Mouse (Mus musculus) heart, embryonic 15.5 days (tissue): ENCODE measurements around the gene Ocrl. TPM values are rescaled to one million over a fixed set of nuclear protein-coding genes. Genes with fewer than 3 reads are reported as not detected.

Experiments
- ATAC-seq: fragments of 200-750 bp; cut with Nextera tagmentation; replicated peaks from 2 replicates; pipeline ENCODE4 v1.8.0; 2017; ENCODE audit warnings: low read depth, moderate TSS enrichment; ENCODE audit not compliant: insufficient number of reproducible peaks, insufficient read depth, low FRiP score
- H3K27ac ChIP-seq: fragments of 300-500 bp; sonication (generic); 2 replicates; pipeline ENCODE4 v1.5.1; 2015; ENCODE audit warnings: mild to moderate bottlenecking, inconsistent platforms
- H3K27me3 ChIP-seq: fragments of 300-500 bp; sonication (generic); 2 replicates; pipeline ENCODE4 v1.6.1; 2015; ENCODE audit warnings: inconsistent platforms
- H3K36me3 ChIP-seq: fragments of 300-500 bp; sonication (generic); 2 replicates; pipeline ENCODE4 v1.6.1; 2015; ENCODE audit warnings: mild to moderate bottlenecking, inconsistent platforms
- H3K4me1 ChIP-seq: fragments of 300-500 bp; sonication (generic); replicated peaks from 2 replicates; pipeline ENCODE4 v1.6.1; 2015; ENCODE audit warnings: inconsistent platforms
- H3K4me2 ChIP-seq: fragments of 300-500 bp; sonication (generic); 2 replicates; pipeline ENCODE4 v1.6.1; 2015; ENCODE audit warnings: inconsistent platforms, mild to moderate bottlenecking, moderate library complexity
- H3K4me3 ChIP-seq: fragments of 300-500 bp; sonication (generic); 2 replicates; pipeline ENCODE4 v1.5.1; 2015; ENCODE audit warnings: mild to moderate bottlenecking, inconsistent platforms
- H3K9ac ChIP-seq: fragments of 300-500 bp; sonication (generic); 2 replicates; pipeline ENCODE4 v1.6.1; 2015; ENCODE audit warnings: mild to moderate bottlenecking, inconsistent platforms
- H3K9me3 ChIP-seq: fragments of 300-500 bp; sonication (generic); replicated peaks from 2 replicates; pipeline ENCODE4 v1.6.1; 2016; ENCODE audit warnings: inconsistent platforms
- WGBS: fragments of 180-500 bp; shearing (Covaris S2); methylation state at CpG from one replicate; pipeline ENCODE4 v1.1.7; 2015; ENCODE audit warnings: mixed read lengths; 5-methylcytosine and 5-hydroxymethylcytosine counted together
- polyA plus RNA-seq: library from polyadenylated mRNA; unstranded; fragments of >200 nt; fragmentation: Nextera tagmentation; extraction: Ambion mirVana; gene quantifications from 2 replicates; pipeline ENCODE4 v1.2.1, GENCODE M21; 2015

Gene Ocrl
- polyA plus RNA-seq, 1 experiment from 2014 or later = 10.8 TPM

DNA sequence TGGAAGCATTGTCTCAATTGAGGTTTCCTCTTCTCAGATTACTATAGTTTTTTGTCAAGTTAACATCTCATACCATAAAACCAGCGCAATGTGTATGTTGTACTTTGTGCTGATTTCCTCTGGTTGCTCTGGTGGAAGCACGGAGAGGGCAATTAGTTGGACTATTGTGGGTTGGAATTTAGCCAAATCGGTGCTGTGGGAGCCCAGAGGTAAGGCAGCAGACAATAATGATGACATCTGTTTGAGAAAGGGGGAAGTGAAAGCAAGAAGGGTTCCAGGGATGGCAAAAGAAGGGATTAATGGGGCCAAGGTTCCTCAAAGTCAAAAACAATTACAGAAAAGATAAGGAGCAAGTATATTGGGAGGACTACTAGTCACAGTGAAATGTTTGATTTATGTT, 15.8 kb downstream of the Ocrl start:
- Histone ChIP-seq H3K9ac (no peak overlapping the region), H3K4me1 (no peaks in the 10 kb centered on the region), H3K36me3 (no peaks in the 10 kb centered on the region; the same call in 1 of the 2 replicates), H3K27ac (no peak overlapping the region), H3K4me3 (no peak overlapping the region), H3K9me3 (no peaks in the 10 kb centered on the region), H3K27me3 (no peaks in the 10 kb centered on the region), H3K4me2 (no peak overlapping the region)
- no peak for ATAC-seq
- WGBS = 73% methylated on average over 3 of the region's 3 CpGs

DNA sequence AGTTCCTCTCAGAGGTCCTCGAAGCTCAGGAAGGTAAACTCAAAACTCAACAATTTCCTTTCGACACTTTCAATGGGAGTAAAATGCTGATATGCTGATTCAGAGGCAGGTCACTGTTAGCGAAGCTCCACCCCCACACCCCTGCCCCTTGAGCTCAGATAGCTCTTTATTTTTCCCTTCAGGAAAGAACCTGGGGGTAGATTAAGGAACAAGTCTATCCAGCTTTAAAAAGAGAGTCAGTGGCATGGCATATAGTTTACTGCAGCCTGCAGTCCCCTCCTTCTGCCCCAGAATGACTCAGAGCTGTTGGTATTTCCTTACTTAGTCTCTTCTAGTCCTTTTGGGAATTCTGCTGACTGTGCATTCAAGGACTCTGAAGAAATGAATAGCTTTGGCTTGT, 18.3 kb downstream of the Ocrl start:
- no peak for ATAC-seq
- H3K27ac ChIP-seq = no peak overlapping the region
- 44% methylated on average over 3 of the region's 3 CpGs for WGBS

DNA sequence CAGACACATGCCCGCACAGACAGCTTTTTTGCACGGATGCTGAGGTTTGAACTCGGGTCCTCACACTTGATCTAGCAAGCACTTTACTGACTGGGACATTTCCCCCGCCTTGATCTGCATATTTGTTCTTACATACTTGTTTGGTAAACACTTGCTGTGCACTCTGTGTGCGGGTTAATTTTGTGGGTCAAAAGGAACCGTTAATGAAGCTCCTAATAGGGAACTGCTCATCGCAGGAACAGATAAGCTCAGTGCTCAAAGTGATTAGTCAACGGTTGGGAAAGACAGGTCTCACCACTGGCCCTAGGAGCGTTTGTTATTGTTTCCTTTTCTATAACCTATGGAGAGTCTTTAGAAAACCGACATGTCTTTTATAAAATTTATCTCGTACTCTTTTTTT, 22.2 kb downstream of the Ocrl start:
- 78% methylated on average over 11 of the region's 11 CpGs for WGBS
- H3K27me3 ChIP-seq = no peaks in the 10 kb centered on the region
- H3K9ac ChIP-seq = no peak overlapping the region
- H3K4me1 ChIP-seq = peaks cover 6% of the 10 kb centered on the region
- ATAC-seq = no peak
- no peak overlapping the region for H3K4me3 ChIP-seq
- no peak overlapping the region for H3K27ac ChIP-seq
- H3K9me3 ChIP-seq = no peaks in the 10 kb centered on the region
- peaks cover 3% of the 10 kb centered on the region; the same call in 1 of the 2 replicates for H3K36me3 ChIP-seq
- H3K4me2 ChIP-seq = no peak overlapping the region

More for the DNA sequence above, 18.3 kb downstream of the Ocrl start:
- Histone ChIP-seq H3K9me3 (no peaks in the 10 kb centered on the region), H3K27me3 (no peaks in the 10 kb centered on the region), H3K4me3 (no peak overlapping the region), H3K9ac (no peak overlapping the region), H3K4me1 (no peaks in the 10 kb centered on the region), H3K36me3 (peaks cover 3% of the 10 kb centered on the region; the same call in 1 of the 2 replicates), H3K4me2 (no peak overlapping the region)

DNA sequence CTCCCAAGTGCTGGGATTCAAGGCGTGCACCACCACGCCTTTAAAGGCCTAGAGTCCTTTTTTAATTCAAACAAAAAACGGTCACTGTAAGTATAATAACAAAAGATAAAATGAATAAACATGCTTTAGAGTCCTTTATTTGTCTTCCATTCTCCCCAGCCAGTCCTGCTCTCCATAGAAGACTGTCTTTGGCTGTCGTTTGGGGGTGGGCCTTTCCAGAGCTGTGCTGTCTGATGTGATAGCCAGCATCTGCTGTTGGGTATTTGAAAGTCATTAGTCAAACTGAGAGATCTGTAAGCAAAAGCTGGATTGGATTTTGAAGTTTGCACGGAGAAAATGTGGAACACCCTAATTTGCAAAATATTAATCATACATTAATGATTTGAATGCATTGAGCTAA, 24.7 kb downstream of the Ocrl start:
- no peak overlapping the region for H3K27ac ChIP-seq
- H3K27me3 ChIP-seq = no peaks in the 10 kb centered on the region
- H3K4me3 ChIP-seq = no peak overlapping the region
- no peak for ATAC-seq
- H3K36me3 ChIP-seq = peaks cover 3% of the 10 kb centered on the region; the same call in 1 of the 2 replicates
- peaks cover 6% of the 10 kb centered on the region for H3K4me1 ChIP-seq
- no peak overlapping the region for H3K9ac ChIP-seq
- 65% methylated on average over 5 of the region's 5 CpGs for WGBS
- no peak overlapping the region for H3K4me2 ChIP-seq
- H3K9me3 ChIP-seq = no peaks in the 10 kb centered on the region

DNA sequence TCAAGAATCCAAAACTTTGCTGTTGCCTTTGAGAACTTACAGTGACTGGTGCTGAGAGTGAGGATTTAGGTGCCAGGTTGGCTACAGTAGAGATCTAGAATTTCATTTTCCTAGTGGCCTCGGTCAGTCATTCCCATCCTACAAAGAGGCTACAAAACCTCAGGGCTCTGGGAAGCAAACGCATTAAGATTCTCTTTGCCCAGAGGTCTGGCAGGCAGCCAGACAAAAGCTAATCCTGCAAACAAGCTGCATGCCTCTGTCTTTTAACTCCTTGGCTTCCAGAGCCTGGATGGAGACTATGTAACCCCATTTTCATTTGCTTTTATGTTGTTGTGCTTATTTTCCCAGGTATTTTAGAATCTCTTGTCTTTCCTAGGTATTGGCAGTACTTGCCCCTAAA, 25.6 kb downstream of the Ocrl start:
- ATAC-seq = no peak
- 17% methylated on average over 2 of the region's 2 CpGs for WGBS
- 0 out of 2 replicates have a peak, but pooled peaks cover 3% of the 10 kb centered on the region for H3K36me3 ChIP-seq

DNA sequence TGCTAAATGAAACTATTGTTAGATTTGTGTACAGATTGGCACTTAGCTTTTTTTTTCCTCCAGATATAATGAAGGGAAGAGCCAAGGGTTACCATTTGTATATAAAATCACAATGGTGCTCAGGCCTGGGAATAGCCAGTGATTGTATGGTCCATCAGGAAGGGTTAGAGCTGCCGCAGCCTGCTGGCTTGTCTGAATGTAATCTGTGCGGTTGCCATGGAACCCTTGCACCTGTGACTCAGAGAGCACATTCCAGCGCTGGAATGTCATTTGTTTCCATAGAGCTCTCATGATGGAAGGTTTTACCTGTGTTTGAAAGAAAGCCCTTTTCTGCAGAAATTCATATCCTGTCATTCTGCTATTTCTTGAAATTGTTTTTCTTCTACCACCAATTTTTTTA, 37.5 kb downstream of the Ocrl start:
- Histone ChIP-seq H3K4me2 (no peak overlapping the region), H3K9me3 (no peaks in the 10 kb centered on the region), H3K4me3 (no peak overlapping the region), H3K27me3 (no peaks in the 10 kb centered on the region), H3K27ac (no peak overlapping the region), H3K4me1 (no peaks in the 10 kb centered on the region), H3K9ac (no peak overlapping the region), H3K36me3 (no peaks in the 10 kb centered on the region; the same call in 1 of the 2 replicates)
- no peak for ATAC-seq
- 49% methylated on average over 3 of the region's 3 CpGs for WGBS

More for the DNA sequence above, 25.6 kb downstream of the Ocrl start:
- Histone ChIP-seq H3K9ac (no peak overlapping the region), H3K27me3 (no peaks in the 10 kb centered on the region), H3K4me3 (no peak overlapping the region), H3K4me1 (peaks cover 6% of the 10 kb centered on the region), H3K9me3 (no peaks in the 10 kb centered on the region), H3K4me2 (no peak overlapping the region), H3K27ac (no peak overlapping the region)

DNA sequence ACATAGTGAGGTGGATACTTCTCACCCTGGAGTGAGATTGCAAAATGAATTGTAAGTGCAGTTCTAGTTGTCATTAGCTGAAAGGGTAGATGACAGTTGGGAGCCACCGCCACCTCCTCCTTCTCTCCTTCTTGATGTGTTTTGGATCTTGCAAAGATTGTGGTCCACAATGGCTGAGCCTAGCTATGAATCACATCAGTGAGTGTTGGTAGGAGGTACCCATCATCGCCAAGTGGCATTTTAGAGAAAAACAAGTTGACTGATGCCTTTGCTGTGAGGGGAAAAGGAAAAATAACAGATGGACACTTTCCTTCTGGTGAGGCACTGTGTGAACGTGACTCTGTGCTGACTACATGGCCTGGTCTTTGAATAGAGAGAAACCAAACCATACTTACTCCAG, 50.4 kb downstream of the Ocrl start:
- no peak overlapping the region for H3K4me2 ChIP-seq
- no peak overlapping the region for H3K27ac ChIP-seq
- H3K36me3 ChIP-seq = no peaks in the 10 kb centered on the region; the same call in 1 of the 2 replicates
- H3K9ac ChIP-seq = no peak overlapping the region
- H3K27me3 ChIP-seq = no peaks in the 10 kb centered on the region
- no peaks in the 10 kb centered on the region for H3K4me1 ChIP-seq
- WGBS = 81% methylated on average over 3 of the region's 3 CpGs
- no peaks in the 10 kb centered on the region for H3K9me3 ChIP-seq
- ATAC-seq = no peak
- H3K4me3 ChIP-seq = no peak overlapping the region

DNA sequence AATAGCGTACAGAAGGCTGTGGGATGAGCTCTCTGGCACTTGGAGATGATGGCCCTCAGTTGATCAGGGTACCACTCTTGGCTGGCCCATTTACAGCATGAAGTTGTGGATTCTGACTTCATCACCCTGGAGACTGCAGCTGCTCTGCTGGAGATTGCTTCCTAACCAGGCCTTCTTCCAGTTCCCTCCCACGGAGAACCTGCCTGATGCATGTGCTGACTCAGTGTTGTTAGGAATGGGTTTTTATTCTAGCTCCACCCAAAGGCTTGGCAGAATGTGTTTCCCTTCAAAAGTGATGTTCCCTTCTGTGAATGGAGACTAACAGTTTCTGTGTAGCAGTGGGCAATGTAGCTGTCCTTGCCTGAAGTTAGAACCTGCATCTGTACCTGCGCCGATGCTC, 58.2 kb downstream of the Ocrl start:
- no peak for ATAC-seq
- WGBS = 84% methylated on average over 4 of the region's 4 CpGs
- no peak overlapping the region for H3K4me2 ChIP-seq

DNA sequence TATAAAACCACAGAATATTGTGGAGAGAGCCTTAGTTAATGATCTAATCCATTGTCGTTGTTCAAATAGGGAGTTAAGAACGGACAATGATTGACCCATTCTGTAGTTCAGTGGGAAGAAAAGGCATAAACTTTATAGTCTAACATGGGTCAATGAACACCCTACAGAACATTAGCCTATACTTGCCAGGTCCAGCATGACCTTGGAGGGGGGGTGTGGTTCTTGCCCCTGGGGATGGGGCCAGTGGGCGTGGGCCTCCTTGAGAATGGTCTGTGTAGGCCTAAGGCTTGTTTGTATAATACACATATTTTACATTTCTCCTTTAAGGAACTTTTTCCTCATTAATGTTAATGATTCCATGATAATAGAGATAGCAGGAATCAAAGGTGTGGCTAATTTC, 58.7 kb downstream of the Ocrl start:
- Histone ChIP-seq H3K9me3 (no peaks in the 10 kb centered on the region), H3K4me2 (no peak overlapping the region), H3K4me1 (no peaks in the 10 kb centered on the region), H3K27ac (no peak overlapping the region), H3K27me3 (no peaks in the 10 kb centered on the region), H3K4me3 (no peak overlapping the region), H3K36me3 (no peaks in the 10 kb centered on the region), H3K9ac (no peak overlapping the region)
- 78% methylated on average over 3 of the region's 3 CpGs for WGBS
- no peak for ATAC-seq

More for the DNA sequence above, 58.2 kb downstream of the Ocrl start:
- Histone ChIP-seq H3K4me1 (no peaks in the 10 kb centered on the region), H3K27me3 (no peaks in the 10 kb centered on the region), H3K36me3 (no peaks in the 10 kb centered on the region), H3K9me3 (no peaks in the 10 kb centered on the region), H3K27ac (no peak overlapping the region), H3K4me3 (no peak overlapping the region), H3K9ac (no peak overlapping the region)

DNA sequence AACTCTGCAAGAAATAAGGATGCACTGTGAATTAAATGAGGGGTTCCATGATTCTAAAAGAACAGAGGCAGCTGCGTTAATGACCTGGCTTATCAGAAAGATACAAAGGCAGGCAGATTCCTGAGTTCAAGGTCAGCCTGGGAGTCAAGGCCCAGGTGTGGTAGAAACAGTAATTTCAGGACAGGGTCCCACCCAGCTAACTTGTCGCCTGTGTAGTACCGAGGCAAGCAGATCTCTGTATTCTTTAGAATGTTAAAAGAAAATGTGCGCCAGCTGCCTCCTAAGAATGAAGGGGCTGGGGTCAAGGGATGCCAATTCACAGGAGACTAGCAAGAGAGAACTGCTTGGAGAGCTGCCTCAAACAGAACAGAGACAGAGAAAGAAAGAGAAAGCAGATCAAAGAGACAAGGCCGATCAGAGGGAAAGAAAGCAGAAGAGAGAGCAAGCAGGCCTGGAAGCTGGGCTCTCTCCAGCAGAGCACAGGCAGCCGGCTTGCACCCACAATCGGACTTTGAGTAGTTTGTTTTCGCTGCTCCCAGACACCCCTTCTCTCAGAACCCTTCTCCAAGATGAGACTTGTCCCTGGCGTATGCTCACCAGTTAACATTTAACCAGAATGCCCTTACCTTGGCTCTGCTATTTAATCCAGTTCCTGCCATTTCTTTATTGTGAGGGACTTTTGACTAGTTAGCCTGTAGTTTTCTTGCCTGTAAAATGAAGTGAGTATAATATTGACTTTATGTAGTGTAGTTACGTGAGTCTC, 59.4 kb downstream of the Ocrl start:
- H3K27me3 ChIP-seq = no peaks in the 10 kb centered on the region
- WGBS = 60% methylated on average over 10 of the region's 10 CpGs
- no peak overlapping the region for H3K4me3 ChIP-seq
- no peak overlapping the region for H3K27ac ChIP-seq
- no peak for ATAC-seq
- no peaks in the 10 kb centered on the region for H3K4me1 ChIP-seq
- no peak overlapping the region for H3K9ac ChIP-seq
- no peaks in the 10 kb centered on the region for H3K9me3 ChIP-seq
- H3K36me3 ChIP-seq = no peaks in the 10 kb centered on the region
- no peak overlapping the region for H3K4me2 ChIP-seq

DNA sequence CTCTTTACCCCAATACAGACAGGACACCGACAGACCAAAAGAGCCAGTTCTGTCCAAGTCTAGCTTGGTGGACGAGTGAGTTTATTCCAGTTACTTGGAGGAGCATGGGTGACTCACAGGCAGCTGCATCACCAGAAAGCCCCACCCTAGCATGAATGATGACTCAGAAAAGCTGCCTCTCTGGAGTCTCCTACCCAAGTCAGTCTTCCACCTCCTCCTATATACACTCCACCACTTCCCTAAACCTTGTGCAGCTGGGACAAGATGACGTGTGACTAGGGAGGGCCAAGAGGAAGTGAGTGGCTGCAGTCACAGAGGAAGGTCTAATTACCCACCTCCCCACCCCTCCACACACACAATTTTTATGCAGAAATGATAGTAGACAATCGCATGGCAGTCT, 64.4 kb downstream of the Ocrl start:
- H3K4me1 ChIP-seq = no peaks in the 10 kb centered on the region
- no peak overlapping the region for H3K27ac ChIP-seq
- 64% methylated on average over 4 of the region's 4 CpGs for WGBS
- H3K4me3 ChIP-seq = no peak overlapping the region
- H3K9ac ChIP-seq = no peak overlapping the region
- no peaks in the 10 kb centered on the region for H3K27me3 ChIP-seq
- ATAC-seq = no peak
- H3K4me2 ChIP-seq = no peak overlapping the region
- H3K36me3 ChIP-seq = no peaks in the 10 kb centered on the region
- no peaks in the 10 kb centered on the region for H3K9me3 ChIP-seq

DNA sequence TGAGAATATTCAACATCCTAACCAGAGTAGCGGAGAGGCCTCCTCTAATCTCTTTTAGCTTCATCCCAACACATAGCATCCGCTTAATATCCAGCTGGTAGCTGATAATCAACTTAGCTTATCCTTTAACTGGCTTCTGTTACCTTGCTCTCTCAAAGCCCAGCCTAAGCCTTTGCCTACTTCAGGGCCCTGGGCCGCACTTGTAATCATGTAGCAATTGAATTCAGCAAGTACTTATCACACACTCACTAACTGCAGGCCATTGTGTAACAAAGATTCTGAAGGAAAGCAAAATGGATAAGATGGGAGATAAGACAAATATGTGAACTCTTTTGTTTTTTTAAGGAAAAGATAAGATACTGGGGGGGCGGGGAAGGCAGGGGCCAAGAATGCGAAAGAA, 64.9 kb downstream of the Ocrl start:
- Histone ChIP-seq H3K36me3 (no peaks in the 10 kb centered on the region), H3K9me3 (no peaks in the 10 kb centered on the region), H3K4me3 (no peak overlapping the region), H3K27ac (no peak overlapping the region), H3K9ac (no peak overlapping the region), H3K27me3 (no peaks in the 10 kb centered on the region), H3K4me2 (no peak overlapping the region), H3K4me1 (no peaks in the 10 kb centered on the region)
- WGBS = 46% methylated on average over 5 of the region's 5 CpGs
- ATAC-seq = no peak
